Mouse (Mus musculus) adrenal gland, postnatal 36 days (tissue): ENCODE data around the gene Vtcn1. TPM values are rescaled to one million over a fixed set of nuclear protein-coding genes. Genes with fewer than 3 reads are reported as not detected.
A peak's percentile ranks its signal among the peaks of the same experiment; 100 is the strongest.

Source experiments
- DNase-seq, 2 experiments: peaks; one replicate each; pipeline ENCODE4 v3.0.0; 2021; ENCODE audit warnings: mixed read lengths in 1 of 2
- total RNA-seq, 2 experiments: library from RNA; stranded (reverse); gene quantifications; 2 replicates each; pipeline ENCODE4 v1.2.3; 2021

The Vtcn1 gene
- total RNA-seq, 2 experiments from 2014 or later, result 0.10 TPM

GRCm38 (mm10) chr3:100856050-100856815 lies 31.0 kb downstream of the Vtcn1 start:
- DNase-seq, result no peak

GRCm38 (mm10) chr3:100857139-100857538 lies 31.9 kb downstream of the Vtcn1 start:
- DNase-seq, result no peak

GRCm38 (mm10) chr3:100858334-100859002 lies 33.2 kb downstream of the Vtcn1 start:
- DNase-seq, result peak; percentile 2 to 5

GRCm38 (mm10) chr3:100861307-100862303 lies 36.3 kb downstream of the Vtcn1 start:
- no peak for DNase-seq

GRCm38 (mm10) chr3:100866946-100867345 lies 41.7 kb downstream of the Vtcn1 start:
- no peak for DNase-seq

GRCm38 (mm10) chr3:100877057-100877456 lies 51.8 kb downstream of the Vtcn1 start:
- no peak for DNase-seq

GRCm38 (mm10) chr3:100881403-100881802 lies 56.1 kb downstream of the Vtcn1 start:
- DNase-seq, result no peak

DNA sequence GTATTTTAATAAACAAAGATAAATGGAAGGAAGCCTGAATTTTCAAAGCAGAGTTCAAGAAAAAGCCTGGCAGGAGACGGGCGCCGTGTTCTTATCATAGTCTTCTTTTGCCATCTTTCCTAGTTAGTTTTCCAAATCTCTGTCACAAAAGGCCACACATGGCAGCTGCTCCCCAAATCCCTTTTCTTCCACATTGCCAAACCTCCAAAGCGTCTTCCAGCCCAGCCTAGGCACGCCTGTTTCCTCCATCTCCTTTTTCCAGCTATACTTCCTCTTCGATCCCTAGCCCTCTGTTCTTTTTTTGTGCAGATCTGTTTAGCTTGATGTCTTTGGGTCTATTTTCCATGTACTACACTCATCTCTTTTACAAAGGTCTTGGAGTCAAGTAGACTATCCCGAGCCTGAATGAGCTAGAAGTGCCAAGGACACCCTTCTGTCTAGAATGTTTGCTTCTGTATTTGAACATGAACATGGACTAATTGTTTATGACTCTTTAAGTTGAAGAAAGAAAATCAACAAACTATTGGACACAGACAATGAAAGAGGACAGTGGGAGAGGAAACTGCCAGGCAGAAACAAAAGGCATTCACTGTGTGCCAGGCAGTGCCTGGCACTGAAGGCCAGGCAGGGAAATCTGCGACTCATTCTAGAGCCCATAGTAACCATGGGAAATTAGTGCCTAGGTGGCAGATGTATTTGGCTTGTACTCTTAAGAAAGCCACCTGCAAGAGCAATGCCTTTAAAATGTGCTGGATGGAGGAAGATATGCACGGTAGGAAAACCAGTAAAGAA lies 56.8 kb downstream of the Vtcn1 start:
- no peak for DNase-seq

DNA sequence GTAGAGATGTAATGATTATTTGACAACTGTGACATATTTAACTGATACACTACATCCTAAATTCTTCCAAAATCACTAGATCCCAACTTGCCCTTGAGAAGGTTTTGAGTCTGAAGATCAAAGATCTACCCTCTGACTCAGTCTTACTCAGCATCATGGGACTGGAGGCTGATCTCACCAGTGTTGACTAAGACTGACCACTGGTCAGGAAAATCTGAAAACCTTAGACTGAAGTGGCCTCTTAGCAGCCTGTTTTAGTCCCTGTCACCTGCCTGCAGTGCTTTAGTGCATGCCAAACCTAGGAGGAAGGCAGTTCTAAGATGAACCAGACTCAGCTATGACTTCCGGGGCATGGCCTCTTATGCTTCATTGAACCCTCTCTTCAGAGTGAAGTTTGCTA lies 64.0 kb downstream of the Vtcn1 start:
- peak; percentile 27 to 40 for DNase-seq

DNA sequence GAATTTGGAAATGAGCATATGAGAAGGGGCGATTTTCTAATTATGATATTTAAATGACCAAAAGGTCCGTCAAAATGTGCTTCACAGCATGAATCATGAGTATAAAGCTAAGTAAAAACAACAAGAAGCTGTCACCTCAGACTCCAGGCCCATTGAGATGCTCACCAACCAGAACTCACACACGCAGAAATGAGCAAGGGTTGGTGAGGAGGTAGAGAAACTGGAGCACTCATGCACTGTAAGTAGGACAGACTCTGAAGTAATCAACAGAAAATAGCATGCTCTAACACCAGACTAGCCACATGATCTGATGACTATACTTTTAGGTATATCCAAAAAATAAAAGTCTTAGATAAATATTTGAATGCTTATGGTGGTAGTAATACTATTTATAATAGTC lies 65.1 kb downstream of the Vtcn1 start:
- DNase-seq, result no peak

DNA sequence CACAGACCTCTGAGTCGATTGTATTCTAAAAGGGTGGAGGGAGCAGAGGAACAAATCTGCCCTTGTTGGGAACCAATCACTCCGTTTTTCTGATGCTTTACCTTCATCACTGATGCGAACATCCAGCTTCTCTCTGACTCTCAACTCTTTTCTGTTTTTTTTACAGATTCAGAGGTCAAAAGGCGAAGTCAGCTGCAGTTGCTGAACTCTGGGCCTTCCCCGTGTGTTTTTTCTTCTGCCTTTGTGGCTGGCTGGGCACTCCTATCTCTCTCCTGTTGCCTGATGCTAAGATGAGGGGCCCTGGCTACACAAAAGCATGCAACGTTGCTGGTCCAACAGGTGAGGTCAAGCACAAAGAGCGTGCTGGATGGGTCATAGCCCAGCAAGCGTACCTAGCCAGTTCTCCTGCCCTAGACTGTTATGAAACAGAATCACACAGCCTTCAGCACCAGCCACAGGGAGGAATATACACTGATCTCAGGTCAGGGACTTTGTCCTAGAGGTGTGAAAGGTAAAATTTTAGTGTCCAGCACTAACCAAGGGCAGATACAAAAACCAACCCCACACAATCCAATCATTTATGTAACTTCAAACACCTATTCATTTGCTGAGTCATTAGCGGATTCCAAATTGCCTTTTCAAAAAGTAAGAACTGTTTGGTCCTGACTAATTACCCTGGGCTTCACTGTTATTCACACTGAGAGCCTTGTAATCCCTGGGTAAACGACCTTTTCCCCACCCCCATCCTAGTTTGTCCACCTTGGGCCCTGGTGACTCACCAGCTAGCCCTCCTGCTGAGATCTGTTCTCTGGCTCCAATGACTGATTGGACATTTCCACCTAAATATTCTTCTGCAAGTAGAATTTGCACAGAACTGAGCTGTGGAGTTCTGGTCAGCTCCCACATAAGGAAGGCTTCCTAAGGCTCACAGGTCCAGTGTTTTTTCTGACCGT lies 67.4 kb downstream of the Vtcn1 start:
- peak; percentile 43 to 50 for DNase-seq

GRCm38 (mm10) chr3:100895500-100895899 lies 70.2 kb downstream of the Vtcn1 start:
- DNase-seq, result no peak

DNA sequence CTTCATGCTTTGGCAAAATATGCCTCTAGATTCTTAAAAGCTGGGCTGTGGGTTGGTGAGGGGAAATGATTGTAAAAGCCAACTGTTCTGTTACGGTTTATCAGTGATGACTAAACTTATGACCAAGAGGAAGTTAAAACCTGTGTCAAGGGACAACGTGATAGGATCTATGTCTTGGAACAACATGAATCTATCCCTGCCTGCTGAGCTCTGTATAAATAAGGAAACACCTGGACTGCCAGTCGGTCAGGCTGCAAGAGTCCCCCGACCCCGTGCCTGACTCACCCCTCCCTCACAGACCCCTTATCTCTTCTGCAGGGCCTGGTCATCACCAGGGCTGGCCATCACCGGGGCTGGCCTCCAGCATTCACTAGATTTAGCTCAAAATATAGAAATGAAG lies 80.9 kb downstream of the Vtcn1 start:
- no peak for DNase-seq

DNA sequence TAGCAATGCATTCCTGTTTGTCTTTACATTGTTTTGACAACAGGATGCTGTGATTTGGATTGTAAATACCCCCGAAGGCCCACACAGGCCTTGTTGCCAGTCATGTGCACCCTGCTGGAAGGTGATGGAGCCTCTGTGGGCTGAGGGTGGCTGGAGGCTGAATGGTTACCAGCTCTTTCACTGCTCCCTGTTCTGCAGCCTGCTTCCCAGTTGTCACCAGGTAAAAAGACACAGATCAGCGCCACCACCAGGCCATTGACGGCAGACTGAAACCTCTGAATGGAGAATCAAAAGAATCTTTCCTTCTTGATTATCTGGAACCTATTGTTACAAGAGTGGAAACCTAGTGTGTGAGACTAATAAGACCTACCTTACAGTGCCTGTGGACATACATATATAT lies 81.7 kb downstream of the Vtcn1 start:
- DNase-seq, result peak; percentile 35 to 61

GRCm38 (mm10) chr3:100908594-100908993 lies 83.3 kb downstream of the Vtcn1 start:
- DNase-seq, result no peak

DNA sequence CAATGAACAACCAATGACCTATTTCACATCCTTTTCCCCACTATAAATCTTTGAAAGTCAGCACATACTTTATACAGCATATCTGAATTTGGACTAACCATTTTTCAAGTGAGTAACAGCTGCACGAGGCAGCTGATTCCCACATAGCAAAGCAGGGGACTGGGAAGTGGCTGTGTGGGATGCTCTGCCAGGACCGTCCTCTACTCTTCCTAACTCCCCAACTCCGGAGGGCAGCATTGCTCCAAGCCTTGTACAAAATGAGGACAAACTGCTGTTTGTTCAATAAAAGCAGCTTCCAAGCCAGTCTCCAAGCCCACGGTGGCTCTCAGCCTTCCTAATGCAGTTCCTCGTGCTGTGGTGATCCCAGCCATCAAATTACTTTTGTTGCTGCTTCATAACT lies 85.4 kb downstream of the Vtcn1 start:
- no peak for DNase-seq

GRCm38 (mm10) chr3:100911026-100911425 lies 85.8 kb downstream of the Vtcn1 start:
- no peak for DNase-seq

GRCm38 (mm10) chr3:100911498-100912213 lies 86.4 kb downstream of the Vtcn1 start:
- peak; percentile 12 to 52 for DNase-seq

GRCm38 (mm10) chr3:100916844-100917243 lies 91.6 kb downstream of the Vtcn1 start:
- peak in 1 of 2 experiments; percentile 18 for DNase-seq
